Mouse (Mus musculus): ENCODE results near the gene Aaas. TPM values are rescaled to one million over a fixed set of nuclear protein-coding genes. Genes with fewer than 3 reads are reported as not detected.
A peak's percentile ranks its signal among the peaks of the same experiment; 100 is the strongest.

Aaas gene
- polyA plus RNA-seq, 1 experiment from 2014 or later = 65.9 TPM

DNA sequence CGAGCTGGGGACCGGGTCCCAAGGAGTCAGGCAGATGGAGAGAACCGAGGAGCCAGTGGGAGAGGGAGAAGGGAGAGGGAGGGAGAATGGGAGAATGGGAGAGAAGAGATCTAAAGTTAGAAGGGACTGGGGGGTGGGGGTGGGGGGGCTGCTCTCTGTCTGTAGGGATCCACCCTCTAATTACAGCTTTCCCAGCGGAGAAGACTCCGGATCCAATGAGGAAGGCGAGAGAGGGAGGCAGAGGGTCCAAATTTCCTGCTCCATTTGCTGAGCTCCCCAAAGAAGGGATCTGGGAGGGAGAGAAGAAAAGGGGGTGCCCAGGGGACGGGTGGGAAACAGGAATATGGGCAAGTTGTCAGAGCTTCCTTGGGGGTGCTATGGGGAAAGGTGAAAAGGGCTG lies 15.7 kb upstream of the Aaas start:
- Histone ChIP-seq H3K27ac (ENCODE audit: low read depth, low read length) (no peak overlapping the region), H3K36me3 (ENCODE audit: control insufficient read depth, insufficient read depth, low read length) (no peaks in the 10 kb centered on the region), H3K27me3 (ENCODE audit: control insufficient read depth, insufficient read depth, low read length) (peaks cover 2% of the 10 kb centered on the region; the same call in 1 of the 2 replicates), H3K4me1 (replicated peaks; ENCODE audit: control insufficient read depth, insufficient read depth, low read length) (peaks cover 9% of the 10 kb centered on the region), H3K4me2 (replicated peaks; ENCODE audit: low read depth, low read length) (peak overlapping the region; percentile 44), H3K9ac (ENCODE audit: low read depth, low read length) (peak overlapping the region; percentile 52), H3K9me3 (ENCODE audit: control insufficient read depth, low read length) (no peaks in the 10 kb centered on the region), H3K4me3 (ENCODE audit: low read depth, low read length) (peak overlapping the region; percentile 21)
- DNase-seq (ENCODE audit: low spot score) (no peak), ATAC-seq (ENCODE audit: low FRiP score) (no peak)
- 5% methylated on average over 7 of the region's 7 CpGs for WGBS

DNA sequence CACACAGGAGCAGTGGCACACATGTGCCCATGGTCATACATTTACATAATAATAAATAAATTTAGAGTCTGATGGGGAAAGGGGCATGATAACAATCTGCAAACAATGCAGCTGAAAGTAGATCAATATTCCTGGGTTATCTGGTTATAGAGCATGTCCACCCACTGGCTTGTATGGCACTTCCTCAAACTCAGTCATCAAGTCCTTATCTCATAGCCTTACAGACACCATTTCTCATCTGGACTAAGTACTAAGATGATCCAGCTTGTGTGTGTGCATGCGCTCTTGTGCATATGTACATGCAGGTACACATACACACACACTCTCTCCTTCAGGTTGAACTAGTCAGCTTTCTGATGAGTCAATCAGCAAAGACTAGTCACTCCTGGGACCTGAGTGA lies 14.1 kb upstream of the Aaas start:
- no peak for ATAC-seq (ENCODE audit: low FRiP score)
- Histone ChIP-seq H3K9ac (ENCODE audit: low read depth, low read length) (no peak overlapping the region), H3K27ac (ENCODE audit: low read depth, low read length) (no peak overlapping the region), H3K9me3 (ENCODE audit: control insufficient read depth, low read length) (no peaks in the 10 kb centered on the region), H3K4me1 (replicated peaks; ENCODE audit: control insufficient read depth, insufficient read depth, low read length) (peaks cover 4% of the 10 kb centered on the region), H3K4me3 (ENCODE audit: low read depth, low read length) (no peak overlapping the region), H3K36me3 (ENCODE audit: control insufficient read depth, insufficient read depth, low read length) (no peaks in the 10 kb centered on the region), H3K4me2 (replicated peaks; ENCODE audit: low read depth, low read length) (no peak overlapping the region), H3K27me3 (ENCODE audit: control insufficient read depth, insufficient read depth, low read length) (peaks cover 5% of the 10 kb centered on the region; the same call in 1 of the 2 replicates)
- WGBS = 94% methylated on average over 1 of the region's 1 CpGs
- DNase-seq (ENCODE audit: low spot score) = no peak

DNA sequence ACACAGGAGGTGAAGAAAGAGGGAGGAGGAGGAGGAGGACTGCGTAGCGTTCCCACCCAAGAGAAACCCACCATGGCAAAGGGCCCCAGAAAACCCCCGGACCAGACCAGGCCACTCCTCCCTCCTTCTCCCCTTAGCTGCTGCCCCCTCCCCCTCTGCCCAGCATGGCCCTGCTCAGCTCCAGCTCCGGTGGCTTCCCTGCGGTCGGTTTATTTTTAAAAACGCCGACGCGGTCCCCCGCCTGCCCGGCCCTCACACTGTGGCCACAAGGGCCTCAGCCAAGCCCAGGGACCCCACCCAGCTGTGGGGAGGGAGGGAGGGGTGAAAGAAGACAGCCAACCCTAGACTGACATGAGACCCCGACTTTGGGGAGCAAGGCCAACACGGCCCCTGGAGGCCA lies 12.1 kb upstream of the Aaas start:
- Histone ChIP-seq H3K9me3 (ENCODE audit: control insufficient read depth, low read length) (no peaks in the 10 kb centered on the region), H3K4me3 (ENCODE audit: low read depth, low read length) (no peak overlapping the region), H3K4me2 (replicated peaks; ENCODE audit: low read depth, low read length) (no peak overlapping the region), H3K36me3 (ENCODE audit: control insufficient read depth, insufficient read depth, low read length) (no peaks in the 10 kb centered on the region), H3K27ac (ENCODE audit: low read depth, low read length) (no peak overlapping the region), H3K4me1 (replicated peaks; ENCODE audit: control insufficient read depth, insufficient read depth, low read length) (peaks cover 14% of the 10 kb centered on the region), H3K9ac (ENCODE audit: low read depth, low read length) (no peak overlapping the region), H3K27me3 (ENCODE audit: control insufficient read depth, insufficient read depth, low read length) (peaks cover 17% of the 10 kb centered on the region)
- no peak for DNase-seq (ENCODE audit: low spot score)
- WGBS = 15% methylated on average over 14 of the region's 14 CpGs
- no peak for ATAC-seq (ENCODE audit: low FRiP score)

DNA sequence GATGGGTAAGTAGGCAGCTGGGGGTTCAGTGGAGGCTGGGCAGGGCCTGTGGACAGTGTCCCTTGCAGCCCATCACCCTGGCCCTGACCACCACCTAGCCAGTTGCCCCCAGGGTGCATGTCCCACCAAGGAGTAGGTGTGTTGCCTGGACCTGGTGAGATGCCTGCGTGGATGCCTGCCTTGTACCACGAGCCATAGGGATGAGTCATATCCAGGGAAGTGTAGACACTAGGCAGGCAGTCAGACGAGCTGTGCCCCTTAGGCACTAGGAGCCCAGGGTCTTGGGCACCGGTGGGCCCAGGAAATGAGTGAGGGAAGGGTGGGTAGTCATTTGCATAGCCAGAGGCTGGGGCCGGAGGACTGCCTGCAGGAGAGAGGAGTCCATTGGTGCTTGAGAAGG lies 8.3 kb upstream of the Aaas start:
- H3K27me3 ChIP-seq (ENCODE audit: control insufficient read depth, insufficient read depth, low read length) = peaks cover 26% of the 10 kb centered on the region
- no peak overlapping the region for H3K27ac ChIP-seq (ENCODE audit: low read depth, low read length)
- peaks cover 11% of the 10 kb centered on the region for H3K4me1 ChIP-seq (replicated peaks; ENCODE audit: control insufficient read depth, insufficient read depth, low read length)
- peak overlapping the region; percentile 18; the same call in 1 of the 2 replicates for H3K4me2 ChIP-seq (replicated peaks; ENCODE audit: low read depth, low read length)
- 16% methylated on average over 5 of the region's 5 CpGs for WGBS
- no peak for DNase-seq (ENCODE audit: low spot score)
- H3K9ac ChIP-seq (ENCODE audit: low read depth, low read length) = no peak overlapping the region
- H3K36me3 ChIP-seq (ENCODE audit: control insufficient read depth, insufficient read depth, low read length) = no peaks in the 10 kb centered on the region
- no peak overlapping the region for H3K4me3 ChIP-seq (ENCODE audit: low read depth, low read length)
- no peak for ATAC-seq (ENCODE audit: low FRiP score)
- H3K9me3 ChIP-seq (ENCODE audit: control insufficient read depth, low read length) = no peaks in the 10 kb centered on the region

DNA sequence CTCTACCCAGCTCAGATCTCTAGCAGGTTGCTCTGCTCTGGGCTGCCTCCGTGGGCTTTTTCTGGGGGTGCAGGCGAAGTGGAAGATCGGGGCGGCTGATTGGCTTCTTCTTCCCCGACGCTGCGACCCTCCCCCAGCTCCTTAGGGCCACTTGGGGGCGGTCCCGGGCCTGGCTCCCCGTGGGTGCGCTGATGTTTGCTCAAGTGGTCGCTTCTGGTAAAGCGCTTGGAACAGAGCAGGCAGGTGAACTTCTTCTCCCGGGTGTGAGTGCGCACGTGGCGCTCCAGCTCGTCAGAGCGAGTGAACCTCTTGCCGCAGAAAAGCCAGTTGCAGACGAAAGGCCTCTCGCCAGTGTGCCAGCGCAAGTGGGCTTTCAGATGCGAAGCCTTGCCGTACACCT lies 7.6 kb upstream of the Aaas start:
- Histone ChIP-seq H3K9ac (ENCODE audit: low read depth, low read length) (0 out of 2 replicates have a peak overlapping the region, but pooled peaks have one; percentile 19), H3K9me3 (ENCODE audit: control insufficient read depth, low read length) (no peaks in the 10 kb centered on the region), H3K27ac (ENCODE audit: low read depth, low read length) (no peak overlapping the region), H3K4me1 (replicated peaks; ENCODE audit: control insufficient read depth, insufficient read depth, low read length) (peaks cover 11% of the 10 kb centered on the region), H3K4me3 (ENCODE audit: low read depth, low read length) (0 out of 2 replicates have a peak overlapping the region, but pooled peaks have one; percentile 10), H3K36me3 (ENCODE audit: control insufficient read depth, insufficient read depth, low read length) (no peaks in the 10 kb centered on the region), H3K4me2 (replicated peaks; ENCODE audit: low read depth, low read length) (peak overlapping the region; percentile 18), H3K27me3 (ENCODE audit: control insufficient read depth, insufficient read depth, low read length) (peaks cover 26% of the 10 kb centered on the region)
- WGBS = 5% methylated on average over 25 of the region's 25 CpGs
- ATAC-seq (ENCODE audit: low FRiP score) = no peak
- DNase-seq (ENCODE audit: low spot score) = peak; percentile 50

DNA sequence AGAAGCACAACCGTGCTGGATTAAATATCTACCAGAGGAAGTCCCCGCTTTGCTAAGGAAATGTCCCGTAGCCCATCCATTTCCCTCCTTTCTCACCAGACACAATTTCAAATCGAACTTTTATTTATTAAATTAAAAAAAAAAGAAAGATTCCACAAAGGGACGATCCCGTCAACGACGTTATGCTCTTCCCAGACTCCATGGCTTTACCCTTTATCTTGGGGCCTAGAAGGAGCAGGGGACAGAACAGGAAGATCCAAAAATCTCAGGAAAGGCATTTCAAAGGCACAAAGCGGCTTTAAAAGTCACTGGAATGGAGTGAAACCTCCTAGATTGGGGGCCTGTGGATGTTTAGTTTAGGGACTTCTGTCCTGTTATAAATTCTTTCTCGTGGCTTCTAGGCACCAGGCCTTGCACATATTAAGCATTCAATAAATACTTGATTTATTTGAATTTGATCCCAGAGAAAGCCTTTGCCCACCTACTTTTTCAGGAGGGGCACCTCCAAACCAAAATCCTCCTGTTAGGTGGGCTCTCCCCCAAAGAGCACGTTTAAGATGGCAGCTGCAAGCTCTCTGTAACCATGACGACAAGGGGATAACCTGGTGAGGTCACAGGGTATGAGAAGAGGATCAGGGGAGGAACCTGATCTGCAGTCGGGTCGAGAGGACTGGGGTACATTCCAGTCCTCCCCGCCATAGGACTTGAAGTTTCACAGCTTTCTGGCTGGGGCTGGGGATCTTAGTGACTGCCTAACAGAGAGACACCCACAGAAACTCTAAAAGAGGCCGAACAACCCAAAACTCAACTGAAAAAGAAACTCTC lies 6.1 kb upstream of the Aaas start:
- no peak overlapping the region for H3K9ac ChIP-seq (ENCODE audit: low read depth, low read length)
- no peaks in the 10 kb centered on the region for H3K36me3 ChIP-seq (ENCODE audit: control insufficient read depth, insufficient read depth, low read length)
- ATAC-seq (ENCODE audit: low FRiP score) (no peak), DNase-seq (ENCODE audit: low spot score) (peak; percentile 45)
- H3K4me1 ChIP-seq (replicated peaks; ENCODE audit: control insufficient read depth, insufficient read depth, low read length) = peaks cover 11% of the 10 kb centered on the region
- no peak overlapping the region for H3K4me3 ChIP-seq (ENCODE audit: low read depth, low read length)
- no peaks in the 10 kb centered on the region for H3K9me3 ChIP-seq (ENCODE audit: control insufficient read depth, low read length)
- peak overlapping the region; percentile 93 for H3K4me2 ChIP-seq (replicated peaks; ENCODE audit: low read depth, low read length)
- 19% methylated on average over 16 of the region's 16 CpGs for WGBS
- peaks cover 24% of the 10 kb centered on the region for H3K27me3 ChIP-seq (ENCODE audit: control insufficient read depth, insufficient read depth, low read length)
- no peak overlapping the region for H3K27ac ChIP-seq (ENCODE audit: low read depth, low read length)

DNA sequence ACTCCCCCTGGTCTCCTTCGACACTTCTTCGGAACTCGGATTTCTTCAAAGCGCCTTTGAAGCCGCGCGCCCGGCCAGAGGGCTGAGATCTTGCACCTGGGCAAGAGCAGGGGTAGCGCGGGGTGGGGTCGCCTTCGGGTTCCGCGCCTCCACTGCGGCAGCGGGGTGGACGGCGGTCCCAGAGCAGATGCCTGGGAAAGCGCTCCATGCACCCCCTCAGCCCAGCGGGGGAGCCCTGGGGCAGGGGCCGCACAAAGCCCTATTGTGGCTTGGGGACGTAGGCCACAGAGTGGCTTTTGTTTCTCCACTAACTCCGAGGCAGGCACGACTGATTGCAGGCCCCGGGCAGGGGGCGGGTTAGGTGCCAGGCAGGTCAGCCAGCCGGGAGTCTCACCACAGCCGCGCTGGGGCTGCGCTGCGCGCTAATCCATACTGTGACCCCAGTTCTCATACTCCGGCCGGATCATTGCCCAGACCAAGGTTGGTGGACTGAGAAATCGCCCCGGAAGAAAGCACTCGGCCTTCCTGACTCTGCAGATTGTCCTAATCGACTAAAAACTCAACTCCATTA lies 5.4 kb upstream of the Aaas start:
- Histone ChIP-seq H3K4me1 (replicated peaks; ENCODE audit: control insufficient read depth, insufficient read depth, low read length) (peaks cover 13% of the 10 kb centered on the region), H3K27ac (ENCODE audit: low read depth, low read length) (peak overlapping the region; percentile 90), H3K9me3 (ENCODE audit: control insufficient read depth, low read length) (no peaks in the 10 kb centered on the region), H3K9ac (ENCODE audit: low read depth, low read length) (peak overlapping the region; percentile 65), H3K4me2 (replicated peaks; ENCODE audit: low read depth, low read length) (peak overlapping the region; percentile 93), H3K36me3 (ENCODE audit: control insufficient read depth, insufficient read depth, low read length) (no peaks in the 10 kb centered on the region), H3K27me3 (ENCODE audit: control insufficient read depth, insufficient read depth, low read length) (peaks cover 24% of the 10 kb centered on the region), H3K4me3 (ENCODE audit: low read depth, low read length) (peak overlapping the region; percentile 47)
- ATAC-seq (ENCODE audit: low FRiP score) (peak; percentile 67), DNase-seq (ENCODE audit: low spot score) (peak; percentile 81)
- under 1% methylated on average over 38 of the region's 38 CpGs for WGBS

DNA sequence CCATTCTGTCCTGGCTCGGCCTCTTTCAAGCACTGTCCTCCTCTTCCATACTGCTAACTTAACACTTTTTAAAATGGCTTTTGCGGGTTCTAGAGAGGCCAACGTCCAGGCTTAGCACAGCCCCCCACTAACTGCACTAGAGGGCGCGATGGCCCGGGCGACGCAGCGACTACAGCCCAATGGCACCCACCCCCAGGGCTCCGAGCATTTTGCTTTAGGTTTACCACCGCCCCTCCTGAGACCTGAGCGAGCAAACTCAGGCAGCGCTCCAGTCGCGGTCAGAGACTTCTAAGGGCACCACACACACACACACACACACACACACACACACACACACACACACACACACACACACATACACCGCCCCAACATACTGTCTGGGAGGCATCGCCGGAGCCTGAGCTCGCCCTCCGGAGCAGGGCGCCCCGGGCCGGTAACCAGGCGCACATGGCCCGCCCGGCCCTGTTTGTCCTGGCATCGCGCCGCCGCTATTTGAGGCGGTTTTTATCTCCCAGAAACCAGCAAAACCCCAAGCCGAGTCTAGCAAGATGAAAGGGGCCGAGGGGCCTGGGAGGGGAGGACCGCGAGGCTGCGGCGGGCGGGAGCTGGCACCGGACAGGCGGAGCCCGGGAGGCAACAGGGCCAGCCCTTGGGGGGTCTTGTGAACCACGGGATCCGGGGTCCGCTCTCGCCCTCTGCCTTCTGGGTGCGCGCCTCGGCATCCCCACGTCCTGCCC lies 4.7 kb upstream of the Aaas start:
- peak; percentile 74 for DNase-seq (ENCODE audit: low spot score)
- H3K36me3 ChIP-seq (ENCODE audit: control insufficient read depth, insufficient read depth, low read length) = no peaks in the 10 kb centered on the region
- H3K27ac ChIP-seq (ENCODE audit: low read depth, low read length) = peak overlapping the region; percentile 90
- H3K9me3 ChIP-seq (ENCODE audit: control insufficient read depth, low read length) = no peaks in the 10 kb centered on the region
- peak overlapping the region; percentile 93 for H3K4me2 ChIP-seq (replicated peaks; ENCODE audit: low read depth, low read length)
- WGBS = under 1% methylated on average over 47 of the region's 49 CpGs
- peak overlapping the region; percentile 65 for H3K9ac ChIP-seq (ENCODE audit: low read depth, low read length)
- peaks cover 24% of the 10 kb centered on the region for H3K27me3 ChIP-seq (ENCODE audit: control insufficient read depth, insufficient read depth, low read length)
- H3K4me1 ChIP-seq (replicated peaks; ENCODE audit: control insufficient read depth, insufficient read depth, low read length) = peaks cover 13% of the 10 kb centered on the region
- peak overlapping the region; percentile 47 for H3K4me3 ChIP-seq (ENCODE audit: low read depth, low read length)
- peak; percentile 66 for ATAC-seq (ENCODE audit: low FRiP score)
